Mouse (Mus musculus) thymus, adult 2 months (tissue): Measurements from ENCODE around the gene Creb3l1.

ENCODE experiments used
- CTCF ChIP-seq: fragments of 200-500 bp; IDR thresholded peaks from 2 replicates; pipeline ENCODE4 v1.5.1; 2012; ENCODE audit warnings: mild to moderate bottlenecking, control low read depth, low read length, moderate library complexity, borderline replicate concordance; ENCODE audit not compliant: control insufficient read depth, poor library complexity, insufficient read depth; ENCODE audit errors: extremely low read depth
- POLR2A ChIP-seq: fragments of 200-500 bp; IDR thresholded peaks from 2 replicates; pipeline ENCODE4 v1.6.1; 2012; ENCODE audit warnings: mild to moderate bottlenecking, low read length, control low read depth, moderate library complexity; ENCODE audit not compliant: control insufficient read depth, poor library complexity, insufficient read depth; ENCODE audit errors: extremely low read depth

- TF ChIP-seq POLR2A = no peak
- no peak for TF ChIP-seq CTCF
Observed at GRCm38 (mm10) chr2:91964610-91965204, 59.6 kb downstream of the Creb3l1 start.
